Mouse (Mus musculus) liver, postnatal 0 days (tissue): ENCODE results near the gene Gm5414. TPM values are rescaled to one million over a fixed set of nuclear protein-coding genes. Genes with fewer than 3 reads are reported as not detected.

Experiments used
- ATAC-seq: fragments of 200-750 bp; cut with Nextera tagmentation; 2 replicates; pipeline ENCODE4 v1.8.0; 2017; ENCODE audit warnings: mild to moderate bottlenecking, moderate library complexity
- DNase-seq: peaks from one replicate; pipeline ENCODE4 v3.0.0-alpha.2; 2016
- H3K27ac ChIP-seq: fragments of 300-500 bp; sonication (generic); 2 replicates; pipeline ENCODE4 v1.5.1; 2014; ENCODE audit warnings: antibody characterized with exemption, moderate library complexity, mild to moderate bottlenecking, low read depth
- H3K27me3 ChIP-seq: fragments of 300-500 bp; sonication (generic); 2 replicates; pipeline ENCODE4 v1.6.1; 2014; ENCODE audit warnings: low read length, control low read depth, mixed read lengths; ENCODE audit not compliant: insufficient read depth
- H3K36me3 ChIP-seq: fragments of 300-500 bp; sonication (generic); replicated peaks from 2 replicates; pipeline ENCODE4 v1.6.1; 2014; ENCODE audit warnings: mild to moderate bottlenecking, control low read depth, low read length, moderate library complexity, mixed read lengths; ENCODE audit not compliant: insufficient read depth
- H3K4me1 ChIP-seq: fragments of 300-500 bp; sonication (generic); 2 replicates; pipeline ENCODE4 v1.6.1; 2014; ENCODE audit warnings: antibody characterized with exemption, mild to moderate bottlenecking, control low read depth; ENCODE audit not compliant: insufficient read depth
- H3K4me2 ChIP-seq: fragments of 300-500 bp; sonication (generic); 2 replicates; pipeline ENCODE4 v1.6.1; 2014; ENCODE audit warnings: low read depth, mild to moderate bottlenecking, low read length, moderate library complexity, mixed read lengths
- H3K4me3 ChIP-seq: fragments of 300-500 bp; sonication (generic); 2 replicates; pipeline ENCODE4 v1.5.1; 2014; ENCODE audit warnings: low read depth, low read length
- H3K9ac ChIP-seq: fragments of 300-500 bp; sonication (generic); replicated peaks from 2 replicates; pipeline ENCODE4 v1.6.1; 2014; ENCODE audit warnings: mild to moderate bottlenecking, moderate library complexity
- H3K9me3 ChIP-seq: fragments of 300-500 bp; sonication (generic); 2 replicates; pipeline ENCODE4 v1.6.1; 2016; ENCODE audit warnings: mild to moderate bottlenecking, control low read depth, low read length, mixed read lengths
- CTCF ChIP-seq: sonication (generic); IDR thresholded peaks from 2 replicates; pipeline ENCODE4 v1.5.1; 2016; ENCODE audit warnings: antibody characterized with exemption, low read depth
- EP300 ChIP-seq: IDR thresholded peaks from 2 replicates; pipeline ENCODE4 v1.6.1; 2016; ENCODE audit warnings: antibody characterized with exemption, low read depth, mild to moderate bottlenecking
- whole genome bisulfite sequencing: fragments of 180-500 bp; shearing (Covaris S2); extraction: QIAGEN DNeasy Blood & Tissue Kit; methylation state at CpG from one replicate; pipeline ENCODE4 v1.1.7; 2014; ENCODE audit not compliant: insufficient replicate concordance; 5-methylcytosine and 5-hydroxymethylcytosine counted together
- polyA plus RNA-seq: library from polyadenylated mRNA; unstranded; fragments of >200 nt; fragmentation: Nextera tagmentation; extraction: Ambion mirVana; gene quantifications from 2 replicates; pipeline ENCODE4 v1.2.1, GENCODE M21; 2015

Gene Gm5414
- polyA plus RNA-seq, result not detected in 2 replicates

GRCm38 (mm10) chr15:101627884-101628283 is at the start of gene Gm5414:
Gene Gm5414 (minus strand): TSS chr15:101628188.
- ATAC-seq (no peak), DNase-seq (no peak)
- TF ChIP-seq EP300 (no peak), CTCF (no peak)
- no peak within 1 kb of the TSS for H3K9ac ChIP-seq
- no peaks in the 10 kb centered on the region for H3K4me1 ChIP-seq
- H3K27ac ChIP-seq, result no peak within 1 kb of the TSS
- WGBS, result 58% methylated on average over 2 of the region's 2 CpGs
- H3K4me3 ChIP-seq, result no peak within 1 kb of the TSS
- no peaks in the 10 kb centered on the region for H3K36me3 ChIP-seq
- H3K4me2 ChIP-seq, result no peak within 1 kb of the TSS
- H3K9me3 ChIP-seq, result no peaks in the 10 kb centered on the region
- no peaks in the 10 kb centered on the region for H3K27me3 ChIP-seq

- ATAC-seq, result no peak
- WGBS, result 50% methylated on average over 1 of the region's 1 CpGs
- H3K27ac ChIP-seq, result no peak overlapping the region
- no peaks in the 10 kb centered on the region for H3K4me1 ChIP-seq
- no peaks in the 10 kb centered on the region for H3K9me3 ChIP-seq
- DNase-seq, result no peak
- H3K36me3 ChIP-seq, result no peaks in the 10 kb centered on the region
- no peak overlapping the region for H3K4me2 ChIP-seq
- no peak overlapping the region for H3K9ac ChIP-seq
- H3K4me3 ChIP-seq, result no peak overlapping the region
- TF ChIP-seq EP300, result no peak
- H3K27me3 ChIP-seq, result no peaks in the 10 kb centered on the region
These were observed 48.0 kb upstream of the Gm5414 start for GRCm38 (mm10) chr15:101675978-101676377.

- H3K36me3 ChIP-seq, result no peaks in the 10 kb centered on the region
- ATAC-seq, result no peak
- H3K27ac ChIP-seq, result no peak overlapping the region
- H3K9ac ChIP-seq, result no peak overlapping the region
- TF ChIP-seq EP300 (no peak), CTCF (no peak)
- no peak overlapping the region for H3K4me3 ChIP-seq
- no peak for DNase-seq
- H3K4me1 ChIP-seq, result no peaks in the 10 kb centered on the region
- no peak overlapping the region for H3K4me2 ChIP-seq
- no peaks in the 10 kb centered on the region for H3K9me3 ChIP-seq
- WGBS, result 74% methylated on average over 5 of the region's 5 CpGs
- H3K27me3 ChIP-seq, result no peaks in the 10 kb centered on the region
These were observed 24.8 kb upstream of the Gm5414 start for GRCm38 (mm10) chr15:101652736-101653265.

GRCm38 (mm10) chr15:101647280-101647679 is 19.3 kb upstream of the Gm5414 start, which contains the start of gene Gm5478:
Gene Gm5478 (minus strand): TSS chr15:101647380.
- TF ChIP-seq CTCF (no peak), EP300 (no peak)
- no peak within 1 kb of the TSS for H3K4me3 ChIP-seq
- H3K9me3 ChIP-seq, result no peaks in the 10 kb centered on the region
- H3K4me2 ChIP-seq, result no peak within 1 kb of the TSS
- H3K4me1 ChIP-seq, result no peaks in the 10 kb centered on the region
- DNase-seq (no peak), ATAC-seq (no peak)
- no peak within 1 kb of the TSS for H3K27ac ChIP-seq
- no peaks in the 10 kb centered on the region for H3K27me3 ChIP-seq
- no peak within 1 kb of the TSS for H3K9ac ChIP-seq
- no peaks in the 10 kb centered on the region for H3K36me3 ChIP-seq
- WGBS, result 68% methylated on average over 3 of the region's 3 CpGs

GRCm38 (mm10) chr15:101599123-101599522 is 28.9 kb downstream of the Gm5414 start:
- Histone ChIP-seq H3K27me3 (no peaks in the 10 kb centered on the region), H3K36me3 (no peaks in the 10 kb centered on the region), H3K4me1 (no peaks in the 10 kb centered on the region), H3K9me3 (no peaks in the 10 kb centered on the region; the same call in 1 of the 2 replicates), H3K4me2 (no peak overlapping the region), H3K9ac (no peak overlapping the region), H3K27ac (no peak overlapping the region), H3K4me3 (no peak overlapping the region)
- DNase-seq (no peak), ATAC-seq (no peak)
- WGBS, result 55% methylated on average over 6 of the region's 6 CpGs
- TF ChIP-seq EP300, result no peak

- 66% methylated on average over 10 of the region's 10 CpGs for WGBS
- TF ChIP-seq EP300, result no peak
- TF ChIP-seq CTCF, result peak; percentile 37
- no peak overlapping the region for H3K9ac ChIP-seq
- H3K27ac ChIP-seq, result no peak overlapping the region
- H3K4me1 ChIP-seq, result no peaks in the 10 kb centered on the region
- H3K27me3 ChIP-seq, result no peaks in the 10 kb centered on the region; the same call in 1 of the 2 replicates
- no peak overlapping the region for H3K4me3 ChIP-seq
- no peaks in the 10 kb centered on the region for H3K36me3 ChIP-seq
- no peak for ATAC-seq
- H3K4me2 ChIP-seq, result no peak overlapping the region
- DNase-seq, result no peak
- H3K9me3 ChIP-seq, result no peaks in the 10 kb centered on the region
These were observed 39.8 kb downstream of the Gm5414 start for GRCm38 (mm10) chr15:101588216-101588615.

GRCm38 (mm10) chr15:101584456-101584855 is 43.5 kb downstream of the Gm5414 start:
- no peak for DNase-seq
- H3K9ac ChIP-seq, result no peak overlapping the region
- TF ChIP-seq EP300 (no peak), CTCF (no peak)

More at GRCm38 (mm10) chr15:101584456-101584855, 43.5 kb downstream of the Gm5414 start:
- 44% methylated on average over 2 of the region's 2 CpGs for WGBS
- no peak overlapping the region for H3K4me3 ChIP-seq
- no peaks in the 10 kb centered on the region; the same call in 1 of the 2 replicates for H3K27me3 ChIP-seq
- no peaks in the 10 kb centered on the region for H3K9me3 ChIP-seq
- no peak overlapping the region for H3K4me2 ChIP-seq
- no peaks in the 10 kb centered on the region for H3K36me3 ChIP-seq
- no peak for ATAC-seq
- H3K4me1 ChIP-seq, result no peaks in the 10 kb centered on the region
- no peak overlapping the region for H3K27ac ChIP-seq
